Mouse (Mus musculus) forebrain, postnatal 0 days (tissue): ENCODE measurements at regions not wholly inside any gene's neighbourhood (a gene's known extent, or its start where the extent isn't known, plus 50 kb on each side); places are given as distances from the start of the nearest gene placed in this dataset.
A peak's percentile ranks its signal among the peaks of the same experiment; 100 is the strongest.

Experiments used
- ATAC-seq: fragments of 200-750 bp; cut with Nextera tagmentation; 2 replicates; pipeline ENCODE4 v1.8.0; 2017; ENCODE audit warnings: mild to moderate bottlenecking, moderate library complexity
- DNase-seq: peaks from one replicate; pipeline ENCODE4 v3.0.0-alpha.2; 2015
- H3K27ac ChIP-seq: fragments of 300-500 bp; sonication (generic); 2 replicates; pipeline ENCODE4 v1.5.1; 2014; ENCODE audit warnings: low read depth, mild to moderate bottlenecking, antibody characterized with exemption, low read length, moderate library complexity, mixed read lengths
- H3K27me3 ChIP-seq: fragments of 300-500 bp; sonication (generic); 2 replicates; pipeline ENCODE4 v1.6.1; 2014; ENCODE audit warnings: mild to moderate bottlenecking, low read length, mixed read lengths; ENCODE audit not compliant: insufficient read depth
- H3K36me3 ChIP-seq: fragments of 300-500 bp; sonication (generic); 2 replicates; pipeline ENCODE4 v1.6.1; 2014; ENCODE audit warnings: mild to moderate bottlenecking, moderate library complexity; ENCODE audit not compliant: insufficient read depth
- H3K4me1 ChIP-seq: fragments of 300-500 bp; sonication (generic); 2 replicates; pipeline ENCODE4 v1.6.1; 2014; ENCODE audit warnings: antibody characterized with exemption; ENCODE audit not compliant: insufficient read depth
- H3K4me2 ChIP-seq: fragments of 300-500 bp; sonication (generic); 2 replicates; pipeline ENCODE4 v1.6.1; 2014; ENCODE audit warnings: low read depth, mild to moderate bottlenecking, moderate library complexity
- H3K4me3 ChIP-seq: fragments of 300-500 bp; sonication (generic); 2 replicates; pipeline ENCODE4 v1.5.1; 2014; ENCODE audit warnings: low read depth, low read length, mixed read lengths
- H3K9ac ChIP-seq: fragments of 300-500 bp; sonication (generic); 2 replicates; pipeline ENCODE4 v1.6.1; 2014; ENCODE audit warnings: mild to moderate bottlenecking
- H3K9me3 ChIP-seq: fragments of 300-500 bp; sonication (generic); 2 replicates; pipeline ENCODE4 v1.6.1; 2016; ENCODE audit warnings: low read length
- CTCF ChIP-seq: sonication (generic); IDR thresholded peaks from 2 replicates; pipeline ENCODE4 v1.5.1; 2016; ENCODE audit warnings: antibody characterized with exemption, control low read depth, low read depth
- WGBS: fragments of 180-500 bp; shearing (Covaris S2); extraction: QIAGEN DNeasy Blood & Tissue Kit; methylation state at CpG from one replicate; pipeline ENCODE4 v1.1.7; 2014; 5-methylcytosine and 5-hydroxymethylcytosine counted together

DNA sequence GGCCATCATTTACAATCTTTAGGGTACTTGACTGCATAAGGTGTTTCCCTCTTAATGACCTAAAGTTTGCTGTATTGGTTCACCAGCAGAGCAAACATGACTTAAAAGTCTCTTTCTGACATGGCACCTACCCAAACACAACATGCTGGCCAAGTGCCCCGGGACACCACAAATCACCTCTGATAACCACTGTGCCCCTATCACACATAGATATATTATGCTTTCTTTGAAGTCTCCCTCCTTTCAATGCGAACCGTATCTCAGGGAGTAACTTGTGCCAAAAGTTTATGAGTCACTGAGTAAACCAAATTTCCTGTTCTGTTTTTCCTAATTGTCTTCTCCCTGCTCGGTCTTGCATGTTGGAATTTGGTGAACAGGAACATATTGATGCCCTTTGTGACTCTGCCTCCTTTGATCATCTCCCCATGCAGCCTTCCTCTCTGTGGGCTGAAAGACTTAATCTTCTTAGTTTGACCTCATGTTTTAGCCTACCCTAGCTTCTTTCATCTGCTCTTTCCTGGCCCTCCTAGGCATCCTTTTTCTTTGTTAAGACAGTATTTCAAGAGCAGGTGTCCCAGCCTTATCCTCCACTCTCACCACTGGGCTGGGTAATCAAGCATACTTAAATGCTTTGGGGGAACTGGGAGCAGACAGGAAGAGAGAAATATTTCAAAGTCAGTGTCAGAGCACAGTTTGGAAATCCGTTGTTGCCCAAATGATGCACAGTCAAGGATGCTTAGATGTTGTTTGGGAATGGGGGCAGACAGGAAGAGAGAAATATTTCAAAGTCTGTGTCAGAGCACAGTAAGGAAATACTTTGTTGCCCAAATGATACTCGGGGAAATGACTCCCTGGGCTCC, 126.5 kb downstream of the Nedd1 start:
- Histone ChIP-seq H3K36me3 (no peaks in the 10 kb centered on the region), H3K4me3 (no peak overlapping the region), H3K27ac (no peak overlapping the region), H3K4me2 (no peak overlapping the region), H3K4me1 (no peaks in the 10 kb centered on the region), H3K27me3 (peaks cover 23% of the 10 kb centered on the region), H3K9ac (no peak overlapping the region), H3K9me3 (no peaks in the 10 kb centered on the region)
- TF ChIP-seq CTCF, result no peak
- ATAC-seq (no peak), DNase-seq (no peak)
- 12% methylated on average over 6 of the region's 6 CpGs for WGBS

DNA sequence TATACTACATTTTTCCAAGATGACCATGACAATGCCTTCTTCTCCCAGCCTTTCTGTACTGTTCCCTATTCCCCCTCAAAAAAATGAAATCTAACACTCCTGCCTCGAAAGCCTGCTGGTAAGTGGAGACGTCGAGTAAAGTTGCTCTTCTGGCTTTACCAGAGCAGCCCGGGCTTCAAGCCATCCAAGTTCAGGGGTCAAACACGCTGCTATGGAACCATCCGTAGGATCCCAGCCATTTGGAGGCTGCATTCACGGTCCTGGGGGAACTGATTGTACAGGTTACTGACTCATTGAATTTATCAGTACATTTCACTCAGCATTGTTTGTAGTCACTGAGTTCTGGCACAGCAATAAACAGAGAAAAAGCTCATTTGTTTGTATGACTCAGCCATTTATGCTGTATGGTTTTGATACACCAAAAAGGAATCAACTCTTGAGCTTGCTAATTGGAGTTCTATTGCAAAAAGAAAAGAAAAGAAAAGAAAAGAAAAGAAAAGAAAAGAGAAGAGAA, 128.2 kb downstream of the Nedd1 start:
- WGBS, result 61% methylated on average over 7 of the region's 7 CpGs

DNA sequence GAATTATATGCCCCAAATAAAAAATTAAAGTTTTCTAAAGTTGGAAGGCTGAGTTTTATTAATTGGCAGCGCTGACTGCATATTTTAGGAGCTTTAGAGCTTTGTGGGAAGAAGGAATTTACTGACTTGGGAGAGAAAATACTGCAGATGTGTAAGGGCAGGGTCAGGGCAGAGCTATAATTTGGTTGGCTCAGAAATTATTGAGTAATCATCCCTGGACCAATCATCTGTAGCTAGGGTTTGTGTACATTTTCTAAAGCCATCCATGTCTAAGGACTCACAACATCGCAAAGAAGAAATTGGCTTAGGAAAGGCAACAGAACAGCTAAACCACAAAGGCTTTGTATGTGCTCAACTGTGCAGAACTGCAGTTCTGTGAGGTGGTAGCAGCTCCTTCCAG, 143.3 kb downstream of the Nedd1 start:
- ATAC-seq (no peak), DNase-seq (no peak)
- TF ChIP-seq CTCF, result no peak
- no peak overlapping the region for H3K27ac ChIP-seq
- no peaks in the 10 kb centered on the region for H3K36me3 ChIP-seq
- H3K4me3 ChIP-seq, result no peak overlapping the region
- no peak overlapping the region for H3K9ac ChIP-seq
- H3K9me3 ChIP-seq, result no peaks in the 10 kb centered on the region
- H3K27me3 ChIP-seq, result no peaks in the 10 kb centered on the region
- no peaks in the 10 kb centered on the region for H3K4me1 ChIP-seq
- no peak overlapping the region for H3K4me2 ChIP-seq
- 84% methylated on average over 2 of the region's 2 CpGs for WGBS

More for the DNA sequence above, 128.2 kb downstream of the Nedd1 start:
- peaks cover 17% of the 10 kb centered on the region for H3K27me3 ChIP-seq
- no peak overlapping the region for H3K4me3 ChIP-seq
- no peak overlapping the region for H3K27ac ChIP-seq
- H3K4me2 ChIP-seq, result no peak overlapping the region
- TF ChIP-seq CTCF, result no peak
- DNase-seq (no peak), ATAC-seq (no peak)
- no peaks in the 10 kb centered on the region for H3K36me3 ChIP-seq
- no peaks in the 10 kb centered on the region for H3K4me1 ChIP-seq
- no peak overlapping the region for H3K9ac ChIP-seq
- H3K9me3 ChIP-seq, result no peaks in the 10 kb centered on the region

DNA sequence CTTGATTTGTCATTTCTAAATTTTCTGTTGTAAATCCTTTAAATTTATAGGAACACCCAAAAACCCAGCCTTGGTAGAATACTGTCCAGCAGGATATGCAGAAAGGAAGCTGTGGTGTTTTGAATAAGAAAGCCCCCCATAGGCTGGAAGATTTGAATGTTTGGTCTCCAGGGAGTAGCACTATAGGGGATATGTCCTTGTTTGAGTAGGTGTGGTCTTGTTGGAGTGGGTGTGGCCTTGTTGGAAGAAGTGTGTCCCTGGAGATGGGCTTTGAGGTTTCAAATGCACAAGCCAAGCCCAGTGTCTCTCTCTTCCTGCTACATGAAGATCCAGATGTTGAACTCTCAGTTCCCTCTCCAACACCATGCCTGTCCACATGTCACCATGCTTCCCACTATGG, 151.7 kb downstream of the Nedd1 start:
- Histone ChIP-seq H3K4me3 (no peak overlapping the region), H3K4me1 (no peaks in the 10 kb centered on the region), H3K27ac (no peak overlapping the region), H3K4me2 (no peak overlapping the region), H3K36me3 (no peaks in the 10 kb centered on the region), H3K27me3 (no peaks in the 10 kb centered on the region), H3K9ac (no peak overlapping the region), H3K9me3 (no peaks in the 10 kb centered on the region)
- no peak for DNase-seq
- ATAC-seq, result no peak
- no peak for TF ChIP-seq CTCF

DNA sequence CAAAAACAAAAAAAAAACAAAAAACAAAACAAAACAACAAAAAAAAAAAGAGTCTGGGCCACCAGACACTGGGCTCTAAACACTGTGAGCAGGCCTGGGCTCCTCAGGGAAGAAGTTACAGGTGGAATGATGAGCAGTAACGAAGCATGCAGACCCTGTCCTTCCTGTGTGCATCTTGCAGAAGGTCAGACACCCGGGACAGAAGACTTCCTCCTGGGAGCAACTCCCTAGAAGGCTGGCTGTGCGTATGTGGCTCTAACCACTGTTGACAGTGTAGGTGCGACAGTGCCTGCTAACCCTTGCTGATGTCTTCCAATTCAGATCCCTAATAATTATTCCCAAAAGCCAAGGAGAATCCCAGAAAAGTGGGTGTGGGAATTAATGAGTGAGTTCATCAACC, 164.8 kb downstream of the Nedd1 start:
- WGBS, result 30% methylated on average over 4 of the region's 4 CpGs
- no peak overlapping the region for H3K4me3 ChIP-seq
- no peaks in the 10 kb centered on the region for H3K27me3 ChIP-seq
- H3K4me1 ChIP-seq, result no peaks in the 10 kb centered on the region
- no peak overlapping the region for H3K4me2 ChIP-seq
- no peak for ATAC-seq
- no peak for DNase-seq
- H3K27ac ChIP-seq, result no peak overlapping the region
- H3K9me3 ChIP-seq, result no peaks in the 10 kb centered on the region
- no peaks in the 10 kb centered on the region for H3K36me3 ChIP-seq
- no peak for TF ChIP-seq CTCF
- H3K9ac ChIP-seq, result no peak overlapping the region

DNA sequence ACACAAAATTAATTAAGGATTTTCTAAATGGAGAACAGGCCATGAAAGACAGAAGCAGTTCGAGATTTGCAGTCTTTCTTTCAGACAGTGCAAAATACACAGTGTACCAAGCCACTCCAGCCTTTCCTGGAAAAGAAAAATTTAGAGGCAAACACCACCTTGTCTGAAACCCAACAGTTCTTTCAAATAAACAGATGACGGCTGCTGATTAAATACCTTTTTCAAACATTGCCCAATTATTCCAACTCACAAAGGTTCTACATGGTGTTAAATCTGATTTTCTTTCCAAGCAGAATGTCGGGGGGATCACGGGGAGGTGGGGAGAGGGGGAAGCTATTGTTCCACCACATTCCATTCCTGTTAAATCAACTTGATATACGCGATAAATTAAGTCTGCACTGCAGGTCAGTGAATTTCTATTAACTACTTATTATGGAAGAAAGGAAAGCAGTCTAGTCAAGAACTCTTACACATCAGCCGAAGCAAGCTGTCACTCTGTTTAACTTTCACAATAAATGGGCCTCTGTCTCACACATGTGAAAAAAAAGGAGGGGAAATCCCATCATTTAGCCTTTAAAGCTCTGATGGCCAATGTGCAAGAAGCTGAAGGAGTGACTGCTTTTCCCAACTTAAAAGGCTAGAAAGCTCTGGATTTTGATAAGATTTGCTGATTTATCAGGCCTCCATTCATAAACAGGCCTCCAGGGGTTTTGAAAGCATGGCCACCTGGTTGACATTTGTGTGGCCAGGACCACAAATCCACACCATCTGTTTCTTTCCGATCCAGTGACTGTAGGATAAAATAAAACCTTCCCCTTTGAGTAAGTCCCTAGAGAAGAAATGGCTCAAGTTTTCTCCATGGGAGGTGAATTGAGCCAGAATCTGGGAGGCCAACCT, 165.4 kb downstream of the Nedd1 start:
- H3K36me3 ChIP-seq, result no peaks in the 10 kb centered on the region
- peak overlapping the region; percentile 24 for H3K4me2 ChIP-seq
- DNase-seq, result peak; percentile 10
- no peak overlapping the region for H3K9ac ChIP-seq
- TF ChIP-seq CTCF, result no peak
- H3K4me1 ChIP-seq, result no peaks in the 10 kb centered on the region
- no peaks in the 10 kb centered on the region for H3K27me3 ChIP-seq
- peak; percentile 55; the same call in 1 of the 2 replicates for ATAC-seq
- 7% methylated on average over 8 of the region's 8 CpGs for WGBS
- no peak overlapping the region for H3K27ac ChIP-seq
- H3K4me3 ChIP-seq, result no peak overlapping the region
- H3K9me3 ChIP-seq, result no peaks in the 10 kb centered on the region
